Comparison of ENCODE assay signal across 8 mouse cellular contexts in the genomic region with DNA sequence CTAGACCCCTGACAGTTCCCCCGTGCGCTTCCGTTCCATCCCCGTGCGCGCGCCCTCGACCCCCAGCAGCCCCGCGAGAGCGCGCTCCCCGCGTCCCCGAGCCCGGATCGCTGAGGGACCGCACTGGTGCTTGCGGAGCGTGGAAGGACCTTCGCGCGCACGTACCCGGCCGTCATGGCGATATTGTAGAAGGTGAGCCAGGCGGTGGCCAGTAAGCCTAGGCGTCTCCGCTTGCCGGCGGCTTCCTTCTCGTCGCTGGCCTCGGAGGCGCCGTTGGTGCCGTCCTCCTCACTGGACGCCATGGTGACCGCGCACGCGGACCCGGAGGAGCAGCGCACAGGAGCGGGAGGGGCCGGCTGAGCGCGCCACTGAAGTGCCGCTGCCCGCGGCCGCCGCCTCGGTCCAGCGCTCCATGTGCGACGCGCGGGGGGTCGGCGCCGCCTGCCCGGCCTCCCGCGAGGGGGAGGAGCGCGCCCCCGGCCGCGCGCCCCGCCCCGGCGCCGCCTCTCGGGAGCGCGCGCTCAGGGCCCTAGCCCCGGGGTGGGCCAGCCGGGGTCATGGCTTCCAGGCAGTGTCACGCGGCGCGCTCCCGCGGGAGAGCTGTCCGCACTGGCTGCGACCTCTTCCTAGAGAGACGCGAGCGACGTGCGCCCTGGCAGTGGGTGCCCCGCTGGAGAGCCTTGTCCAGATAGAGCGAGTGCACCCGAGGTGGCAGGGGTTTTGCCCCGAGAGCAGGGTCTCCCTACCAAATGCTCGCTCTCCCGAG. TPM values are rescaled to one million over a fixed set of nuclear protein-coding genes. Genes with fewer than 3 reads are reported as not detected.
A peak's percentile ranks its signal among the peaks of the same experiment; 100 is the strongest.
DNase-seq lines count a peak whose midpoint lies in the region.

A gene (minus strand): TSS at position 570 of the 766 bp plus-strand sequence.

- peak within 1 kb of the TSS; percentile 94 for H3K27ac ChIP-seq in hindbrain, embryonic 10.5 days

- H3K36me3 ChIP-seq in hindbrain, embryonic 10.5 days = no peaks in the 10 kb centered on the region

- peaks cover 23% of the 10 kb centered on the region for H3K4me1 ChIP-seq in hindbrain, embryonic 10.5 days (replicated peaks)

- H3K4me3 ChIP-seq in hindbrain, embryonic 10.5 days = peak within 1 kb of the TSS; percentile 75

- H3K9me3 ChIP-seq in hindbrain, embryonic 10.5 days = no peaks in the 10 kb centered on the region; the same call in 1 of the 2 replicates

- peak; percentile 84 for DNase-seq in MN1 (ENCODE audit: low spot score)
- DNase-seq in cerebellum, adult 9-10 months = peak; percentile 87
- DNase-seq in frontal cortex, adult 2 months (ENCODE audit: extremely low spot score in 1 of 2, low spot score in 1 of 2) = peak; percentile 40 to 79
- DNase-seq in hindbrain, embryonic 10.5 days (ENCODE audit: low spot score) = peak; percentile 80
- peak; percentile 69 to 81 for DNase-seq in layer of hippocampus, postnatal 25 days (ENCODE audit: extremely low spot score in 1 of 2, low spot score in 1 of 2)
- DNase-seq in lung, postnatal 14 days = peak; percentile 80
- peak; percentile 66 for DNase-seq in retina, adult 2 months (ENCODE audit: low read depth, low spot score)
- peak; percentile 87 for DNase-seq in thymus, postnatal 25 days

- no peaks in the 10 kb centered on the region for H3K27me3 ChIP-seq in hindbrain, embryonic 10.5 days (ENCODE audit: insufficient read depth, poor library complexity, severe bottlenecking)

- WGBS in hindbrain, embryonic 10.5 days = under 1% methylated on average over 101 of the region's 101 CpGs

RNA-seq across cellular contexts. Expression of the gene that starts here (rescaled TPM):
- 29.9 and 35.4 TPM in 2 replicates for polyA plus RNA-seq in frontal cortex, adult 2 months (2012; rRNA removed)
- 52.5 and 53.9 TPM in 2 replicates for polyA plus RNA-seq in hindbrain, embryonic 10.5 days (2016; fragmentation: Nextera tagmentation; extraction: Ambion mirVana)
- 10 to 100 TPM; 18.1 to 21.8 TPM for total RNA-seq in layer of hippocampus, postnatal 25 days (2021)

Comparison
In these comparisons a context has a peak if more than half of its experiments do, and no peak if none do; other contexts are left out.
1. Peak in every context shown above with its lines: DNase-seq, H3K4me3 ChIP-seq and H3K27ac ChIP-seq.